Mouse (Mus musculus): ENCODE results near the gene Akap7.

DNA sequence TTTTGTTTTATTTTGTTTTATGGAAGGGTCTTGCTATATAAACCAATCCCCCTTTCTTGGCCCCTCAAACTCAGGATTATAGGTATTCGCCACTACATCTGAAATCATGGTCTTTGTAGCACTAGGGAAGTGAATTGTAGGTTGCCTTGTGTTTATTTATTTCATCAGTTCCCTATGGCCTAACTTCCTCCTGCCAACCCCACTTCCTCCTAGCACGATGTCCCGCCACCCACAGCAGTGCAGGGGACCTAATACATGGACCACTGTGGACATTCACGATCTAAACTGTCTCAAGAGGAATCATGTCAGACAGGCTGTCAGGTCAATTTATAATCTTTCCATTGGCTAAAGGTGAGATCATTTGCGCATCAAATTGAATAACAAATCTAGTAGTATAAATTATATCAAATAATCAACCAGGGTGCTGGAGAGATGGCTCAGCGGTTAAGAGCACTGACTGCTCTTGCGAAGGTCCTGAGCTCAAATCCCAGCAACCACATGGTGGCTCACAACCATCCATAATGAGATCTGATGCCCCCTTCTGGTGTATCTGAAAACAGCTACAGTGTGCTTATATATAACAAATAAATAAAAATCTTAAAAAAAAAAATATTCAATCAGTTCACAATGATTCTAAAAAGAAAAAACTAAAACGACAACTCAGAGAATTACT is 23.1 kb downstream of the Akap7 start:
- TF ChIP-seq POLR2A (IDR thresholded peaks at IDR 0.05; ENCODE audit: low read depth, low read length) (no peak), CTCF (IDR thresholded peaks at IDR 0.05; ENCODE audit: extremely low read depth, insufficient read length, insufficient replicate concordance, low read depth, low read length) (no peak)
